Comparison of ENCODE assay signal across 10 mouse cellular contexts in the genomic region with DNA sequence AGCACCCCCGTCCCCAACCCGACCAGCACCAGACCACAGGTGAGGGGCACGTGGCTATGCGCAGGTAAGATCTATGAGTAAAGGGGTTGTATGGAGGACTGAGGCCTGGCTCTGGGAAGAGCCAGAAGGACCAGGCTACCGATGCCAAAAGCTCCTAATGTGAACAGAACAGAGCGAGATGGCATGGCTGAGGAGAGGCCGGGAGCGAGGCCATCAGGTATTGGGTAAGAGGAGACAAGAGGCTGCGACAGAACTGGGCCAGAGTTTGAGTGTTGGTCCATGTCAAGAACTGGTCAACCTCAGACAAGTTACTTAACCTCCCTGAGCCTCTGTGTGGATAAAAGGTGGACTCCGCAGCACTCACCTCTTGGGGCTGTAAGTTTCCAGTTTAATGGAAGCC. TPM values are rescaled to one million over a fixed set of nuclear protein-coding genes. Genes with fewer than 3 reads are reported as not detected.
DNase-seq lines count a peak whose midpoint lies in the region; ATAC-seq and TF ChIP-seq lines count a peak whose summit lies in the region.
"Had no signal": no experiment of that assay in that cellular context is flagged by ENCODE, and none has a peak within 500 bp of the region (broad histone marks: within the 10 kb centered on the region; RNA-seq: fewer than 3 reads in every experiment).

No protein-coding gene starts in this region.

- no peaks in the 10 kb centered on the region for H3K27me3 ChIP-seq in heart, adult 2 months (ENCODE audit: control insufficient read depth, insufficient read depth, low read length)
- 0 out of 2 replicates have a peak, but pooled peaks cover 3% of the 10 kb centered on the region for H3K27me3 ChIP-seq in embryonic facial prominence, embryonic 10.5 days (replicated peaks; ENCODE audit: low read depth, poor library complexity, severe bottlenecking)
- peaks cover 27% of the 10 kb centered on the region; the same call in 1 of the 2 replicates for H3K27me3 ChIP-seq in liver, embryonic 15.5 days
- H3K27me3 ChIP-seq: limb, embryonic 15.5 days had no signal

- H3K9ac ChIP-seq in heart, adult 2 months (ENCODE audit: low read depth, low read length), result peak overlapping the region; percentile 85
- H3K9ac ChIP-seq in liver, embryonic 15.5 days, result no peak overlapping the region
- H3K9ac ChIP-seq: limb, embryonic 15.5 days had no signal

- peaks cover 7% of the 10 kb centered on the region for H3K4me1 ChIP-seq in heart, adult 2 months (ENCODE audit: control insufficient read depth, insufficient read depth, low read length)
- H3K4me1 ChIP-seq in embryonic facial prominence, embryonic 10.5 days, result peaks cover 24% of the 10 kb centered on the region
- H3K4me1 ChIP-seq in liver, embryonic 15.5 days (replicated peaks), result no peaks in the 10 kb centered on the region

- no peaks in the 10 kb centered on the region for H3K79me2 ChIP-seq in heart, adult 2 months (replicated peaks; ENCODE audit: control insufficient read depth, insufficient read depth, low read length)

- TF ChIP-seq POLR2A in heart, adult 2 months (IDR thresholded peaks at IDR 0.05; ENCODE audit: insufficient read depth, low read depth, low read length), result no peak

- peak overlapping the region; percentile 3; the same call in 1 of the 2 replicates for H3K4me2 ChIP-seq in liver, embryonic 15.5 days
- H3K4me2 ChIP-seq: limb, embryonic 15.5 days had no signal

- WGBS in heart, adult 2 months, result 58% methylated on average over 10 of the region's 10 CpGs
- 84% methylated on average over 10 of the region's 10 CpGs for WGBS in embryonic facial prominence, embryonic 10.5 days
- 49% methylated on average over 10 of the region's 10 CpGs for WGBS in liver, embryonic 15.5 days (ENCODE audit: insufficient replicate concordance)

- intact Hi-C loops in heart, adult 2 months (cut with DNase I), result loop anchor here (1.0 kb wide), 1 partner anchor 19 kb away; no protein-coding TSS in a partner anchor
- intact Hi-C loops in left cerebral cortex, adult 2 months (cut with DNase I), result loop anchor here (5.0 kb wide), 1 partner anchor 198 kb away; no protein-coding TSS in a partner anchor
- intact Hi-C loops in left cerebral cortex, postnatal 25 days (cut with DNase I), result loop anchor here (5.0 kb wide), 1 partner anchor 198 kb away; no protein-coding TSS in a partner anchor

- no peaks in the 10 kb centered on the region for H3K36me3 ChIP-seq in heart, adult 2 months (ENCODE audit: control insufficient read depth, insufficient read depth, low read length)
- no peaks in the 10 kb centered on the region for H3K36me3 ChIP-seq in embryonic facial prominence, embryonic 10.5 days (replicated peaks)
- no peaks in the 10 kb centered on the region for H3K36me3 ChIP-seq in liver, embryonic 15.5 days (replicated peaks)
- H3K36me3 ChIP-seq: limb, embryonic 15.5 days had no signal

- no peak for TF ChIP-seq EP300 in heart, adult 2 months (IDR thresholded peaks at IDR 0.05; ENCODE audit: insufficient read depth, low read depth, low read length)

- no peak for ATAC-seq in liver, embryonic 15.5 days (ENCODE audit: insufficient read depth)

- no peaks in the 10 kb centered on the region for H3K9me3 ChIP-seq in embryonic facial prominence, embryonic 10.5 days
- H3K9me3 ChIP-seq in liver, embryonic 15.5 days (replicated peaks), result no peaks in the 10 kb centered on the region
- H3K9me3 ChIP-seq: limb, embryonic 15.5 days had no signal

- H3K4me3 ChIP-seq in heart, adult 2 months, result peak overlapping the region; percentile 77
- H3K4me3 ChIP-seq in left cerebral cortex, adult 2 months, result peak overlapping the region; percentile 34
- H3K4me3 ChIP-seq in embryonic facial prominence, embryonic 10.5 days, result peak overlapping the region; percentile 25
- 0 out of 2 replicates have a peak overlapping the region, but pooled peaks have one; percentile 2 for H3K4me3 ChIP-seq in liver, embryonic 15.5 days (replicated peaks)
- H3K4me3 ChIP-seq: limb, embryonic 15.5 days had no signal

- peak overlapping the region; percentile 95 for H3K27ac ChIP-seq in heart, adult 2 months
- peak overlapping the region; percentile 58; the same call in 1 of the 2 replicates for H3K27ac ChIP-seq in left cerebral cortex, adult 2 months
- H3K27ac ChIP-seq in embryonic facial prominence, embryonic 10.5 days (replicated peaks), result 0 out of 2 replicates have a peak overlapping the region, but pooled peaks have one; percentile 37
- H3K27ac ChIP-seq in liver, embryonic 15.5 days (replicated peaks), result no peak overlapping the region
- H3K27ac ChIP-seq: limb, embryonic 15.5 days had no signal

- no peak for TF ChIP-seq CTCF in heart, adult 2 months (IDR thresholded peaks at IDR 0.05)
- TF ChIP-seq CTCF in left cerebral cortex, adult 2 months (IDR thresholded peaks at IDR 0.05), result no peak

- no peak for DNase-seq in heart, adult 2 months
- DNase-seq in heart, adult 18-20 months, result no peak
- DNase-seq in left cerebral cortex, adult 2 months (ENCODE audit: extremely low spot score in 1 of 2, low spot score in 2 of 2), result no peak
- no peak for DNase-seq in left cerebral cortex, postnatal 25 days (ENCODE audit: low spot score in 2 of 2)
- no peak for DNase-seq in embryonic facial prominence, embryonic 10.5 days (ENCODE audit: low spot score)
- no peak for DNase-seq in layer of hippocampus, adult 8-10 months (ENCODE audit: low spot score in 2 of 2)
- DNase-seq in thymus, postnatal 25 days, result no peak
- DNase-seq: cerebellum, postnatal 10 days had no signal

RNA-seq across cellular contexts. Expression of gene Nos3, which starts 0.4 kb away (rescaled TPM):
- 10 to 100 TPM; 23.5 to 24.4 TPM for total RNA-seq in heart, adult 2 months (2021)
- polyA plus RNA-seq in heart, adult 2 months (2012; rRNA removed), result 26.3 and 30.7 TPM in 2 replicates
- 10 to 100 TPM; 21.8 to 22.6 TPM for total RNA-seq in heart, adult 18-20 months (2021)
- total RNA-seq in left cerebral cortex, adult 2 months (2021), result 1 to 10 TPM; 8.8 to 9.3 TPM
- total RNA-seq in left cerebral cortex, postnatal 25 days (2021), result 1 to 10 TPM; 8.0 to 9.5 TPM
- 7.6 and 7.7 TPM in 2 replicates for polyA plus RNA-seq in embryonic facial prominence, embryonic 10.5 days (2016; fragmentation: Nextera tagmentation; extraction: Ambion mirVana)
- polyA plus RNA-seq in liver, embryonic 15.5 days (2015; fragmentation: Nextera tagmentation; extraction: Ambion mirVana), result 2.1 and 2.5 TPM in 2 replicates
- total RNA-seq in layer of hippocampus, adult 8-10 months (2022), result 1 to 10 TPM; 6.6 to 9.0 (median 7.6) TPM

RNA-seq across cellular contexts. Expression of gene Kcnh2, which starts 13.6 kb away (rescaled TPM):
- total RNA-seq in heart, adult 2 months (2021), result 10 to 100 TPM; 59.3 to 68.5 TPM
- 119 and 121 TPM in 2 replicates for polyA plus RNA-seq in heart, adult 2 months (2012; rRNA removed)
- 10 to 100 TPM; 52.6 to 61.1 TPM for total RNA-seq in heart, adult 18-20 months (2021)
- 10 to 100 TPM; 28.6 to 32.8 TPM for total RNA-seq in left cerebral cortex, adult 2 months (2021)
- 10 to 100 TPM; 22.5 to 30.1 TPM for total RNA-seq in left cerebral cortex, postnatal 25 days (2021)
- 10.9 and 13.7 TPM in 2 replicates for polyA plus RNA-seq in embryonic facial prominence, embryonic 10.5 days (2016; fragmentation: Nextera tagmentation; extraction: Ambion mirVana)
- 0.35 and 0.68 TPM in 2 replicates for polyA plus RNA-seq in liver, embryonic 15.5 days (2015; fragmentation: Nextera tagmentation; extraction: Ambion mirVana)
- total RNA-seq in layer of hippocampus, adult 8-10 months (2022), result 10 to 100 TPM; 20.4 to 26.8 (median 21.9) TPM

RNA-seq across cellular contexts. Expression of gene Atg9b, which starts 27.0 kb away (rescaled TPM):
- 1 to 10 TPM in 1 of 2 experiments, under 1 TPM in 1; 0.89 to 1.1 TPM for total RNA-seq in heart, adult 2 months (2021)
- polyA plus RNA-seq in heart, adult 2 months (2012; rRNA removed), result 2.2 and 2.3 TPM in 2 replicates
- total RNA-seq in heart, adult 18-20 months (2021), result 1 to 10 TPM in 1 of 2 experiments, under 1 TPM in 1; 0.75 to 1.4 TPM
- 1 to 10 TPM; 4.0 to 4.2 TPM for total RNA-seq in left cerebral cortex, adult 2 months (2021)
- 1 to 10 TPM; 2.3 to 3.0 TPM for total RNA-seq in left cerebral cortex, postnatal 25 days (2021)
- polyA plus RNA-seq in embryonic facial prominence, embryonic 10.5 days (2016; fragmentation: Nextera tagmentation; extraction: Ambion mirVana), result 0.69 and 0.83 TPM in 2 replicates
- polyA plus RNA-seq in liver, embryonic 15.5 days (2015; fragmentation: Nextera tagmentation; extraction: Ambion mirVana), result 0.58 and 2.2 TPM in 2 replicates
- 1 to 10 TPM; 3.0 to 5.2 (median 4.0) TPM for total RNA-seq in layer of hippocampus, adult 8-10 months (2022)

RNA-seq across cellular contexts. Expression of gene Abcb8, which starts 28.5 kb away (rescaled TPM):
- 10 to 100 TPM; 81.2 to 89.8 TPM for total RNA-seq in heart, adult 2 months (2021)
- 148 and 151 TPM in 2 replicates for polyA plus RNA-seq in heart, adult 2 months (2012; rRNA removed)
- total RNA-seq in heart, adult 18-20 months (2021), result 10 to 100 TPM; 87.2 to 90.7 TPM
- total RNA-seq in left cerebral cortex, adult 2 months (2021), result 10 to 100 TPM; 45.3 to 54.9 TPM
- total RNA-seq in left cerebral cortex, postnatal 25 days (2021), result 10 to 100 TPM; 41.3 to 54.2 TPM
- polyA plus RNA-seq in embryonic facial prominence, embryonic 10.5 days (2016; fragmentation: Nextera tagmentation; extraction: Ambion mirVana), result 53.6 and 57.2 TPM in 2 replicates
- 25.6 and 30.8 TPM in 2 replicates for polyA plus RNA-seq in liver, embryonic 15.5 days (2015; fragmentation: Nextera tagmentation; extraction: Ambion mirVana)
- 10 to 100 TPM; 51.9 to 59.2 (median 56.8) TPM for total RNA-seq in layer of hippocampus, adult 8-10 months (2022)

RNA-seq across cellular contexts. Expression of gene Asic3, which starts 48.2 kb away (rescaled TPM):
- total RNA-seq in heart, adult 2 months (2021), result under 1 TPM in 1 of 2 experiments, not detected in 1; 0.14 TPM
- 0.32 and 0.59 TPM in 2 replicates for polyA plus RNA-seq in heart, adult 2 months (2012; rRNA removed)
- not detected for total RNA-seq in heart, adult 18-20 months (2021)
- under 1 TPM in 1 of 2 experiments, not detected in 1; 0.36 TPM for total RNA-seq in left cerebral cortex, adult 2 months (2021)
- under 1 TPM in 1 of 2 experiments, not detected in 1; 0.73 TPM for total RNA-seq in left cerebral cortex, postnatal 25 days (2021)
- polyA plus RNA-seq in embryonic facial prominence, embryonic 10.5 days (2016; fragmentation: Nextera tagmentation; extraction: Ambion mirVana), result 0.31 and 0.34 TPM in 2 replicates
- polyA plus RNA-seq in liver, embryonic 15.5 days (2015; fragmentation: Nextera tagmentation; extraction: Ambion mirVana), result not detected in 2 replicates
- under 1 TPM in 3 of 4 experiments, not detected in 1; 0.43 to 0.48 (median 0.45) TPM for total RNA-seq in layer of hippocampus, adult 8-10 months (2022)

Comparison
In these comparisons a context has a peak if more than half of its experiments do, and no peak if none do; other contexts are left out.
1. H3K4me3 ChIP-seq: peak in every context shown above with its lines; median percentile 77 in heart, adult 2 months; 34 in left cerebral cortex, adult 2 months; 25 in embryonic facial prominence, embryonic 10.5 days; 2 in liver, embryonic 15.5 days.